Mouse (Mus musculus): Measurements from ENCODE around the gene Acot13.
"Not testable (repeated sequence)": the region's sequence is repeated elsewhere in the genome, so short reads cannot be mapped to it uniquely, and the experiment has no call there.

The Acot13 gene

GRCm38 (mm10) chr13:24786014-24786490 is 45.3 kb downstream of the Acot13 start:
- in situ Hi-C loops (cut with MboI, MseI): no loop called here

- in situ Hi-C loops (cut with MboI, MseI): no loop called here
Observed at GRCm38 (mm10) chr13:24781916-24782315, 49.4 kb downstream of the Acot13 start.

GRCm38 (mm10) chr13:24778706-24779380 is 52.5 kb downstream of the Acot13 start:
- in situ Hi-C loops (cut with MboI, MseI): no loop called here

- in situ Hi-C loops (cut with MboI, MseI): no loop called here
Observed at GRCm38 (mm10) chr13:24778026-24778425, 53.3 kb downstream of the Acot13 start.

GRCm38 (mm10) chr13:24776146-24776844 is 55.0 kb downstream of the Acot13 start:
- in situ Hi-C loops (cut with MboI, MseI): no loop called here

- in situ Hi-C loops (cut with MboI, MseI): not testable (repeated sequence)
Observed at GRCm38 (mm10) chr13:24771482-24771881, 59.9 kb downstream of the Acot13 start.
